Mouse (Mus musculus): ENCODE data around the gene Tmie. TPM values are rescaled to one million over a fixed set of nuclear protein-coding genes. Genes with fewer than 3 reads are reported as not detected.
A peak's percentile ranks its signal among the peaks of the same experiment; 100 is the strongest.

The Tmie gene
- polyA plus RNA-seq, 1 experiment from 2014 or later: 1.2 TPM

DNA sequence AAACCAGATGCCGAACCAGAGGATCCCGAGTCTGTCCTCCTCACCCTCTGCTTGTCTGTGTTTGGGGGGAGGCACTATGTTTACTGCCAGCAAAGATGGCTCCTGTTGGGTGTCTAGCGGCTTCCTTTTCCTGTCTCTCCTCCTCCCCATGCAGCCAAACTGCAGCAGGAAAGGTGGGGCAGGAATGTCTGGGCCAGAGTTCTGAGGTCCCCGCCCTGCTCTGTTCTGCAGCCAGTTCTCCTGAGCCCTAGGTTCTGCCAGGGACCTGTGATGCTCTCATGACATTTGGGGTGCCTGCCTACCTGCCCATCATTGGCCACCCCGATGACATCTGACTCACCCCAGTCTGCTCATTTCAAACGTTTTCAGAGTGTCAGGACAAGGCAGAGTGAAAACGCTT, 2.0 kb upstream of the Tmie start:
- ATAC-seq (ENCODE audit: low FRiP score): no peak
- no peak overlapping the region for H3K4me2 ChIP-seq
- peaks cover 64% of the 10 kb centered on the region for H3K27me3 ChIP-seq
- WGBS: 76% methylated on average over 7 of the region's 7 CpGs
- no peaks in the 10 kb centered on the region for H3K9me3 ChIP-seq
- no peak overlapping the region for H3K4me3 ChIP-seq
- H3K4me1 ChIP-seq (replicated peaks): peaks cover 20% of the 10 kb centered on the region
- no peaks in the 10 kb centered on the region for H3K36me3 ChIP-seq
- no peak overlapping the region for H3K27ac ChIP-seq
- H3K9ac ChIP-seq: no peak overlapping the region

- peaks cover 69% of the 10 kb centered on the region for H3K27me3 ChIP-seq
- no peaks in the 10 kb centered on the region for H3K9me3 ChIP-seq
- peak overlapping the region; percentile 89 for H3K4me2 ChIP-seq
Observed at GRCm38 (mm10) chr9:110880772-110881171, 859 bp upstream of the Tmie start.

GRCm38 (mm10) chr9:110879191-110879920, 557 bp downstream of the Tmie start, which contains the start of gene Als2cl:
Gene Als2cl, plus strand, starts transcription at chr9:110879870.
- Histone ChIP-seq H3K9ac (peak within 1 kb of the TSS; percentile 69), H3K4me1 (replicated peaks) (peaks cover 34% of the 10 kb centered on the region), H3K4me3 (peak within 1 kb of the TSS; percentile 52), H3K27me3 (peaks cover 65% of the 10 kb centered on the region), H3K27ac (no peak within 1 kb of the TSS), H3K36me3 (no peaks in the 10 kb centered on the region), H3K4me2 (peak within 1 kb of the TSS; percentile 89), H3K9me3 (no peaks in the 10 kb centered on the region)
- ATAC-seq (ENCODE audit: low FRiP score): no peak
- WGBS: 13% methylated on average over 12 of the region's 12 CpGs

More at GRCm38 (mm10) chr9:110880772-110881171, 859 bp upstream of the Tmie start:
- H3K4me3 ChIP-seq: peak overlapping the region; percentile 52
- WGBS: 74% methylated on average over 4 of the region's 4 CpGs
- ATAC-seq (ENCODE audit: low FRiP score): no peak
- peaks cover 20% of the 10 kb centered on the region for H3K4me1 ChIP-seq (replicated peaks)
- no peak overlapping the region for H3K9ac ChIP-seq
- H3K36me3 ChIP-seq: no peaks in the 10 kb centered on the region
- no peak overlapping the region for H3K27ac ChIP-seq

DNA sequence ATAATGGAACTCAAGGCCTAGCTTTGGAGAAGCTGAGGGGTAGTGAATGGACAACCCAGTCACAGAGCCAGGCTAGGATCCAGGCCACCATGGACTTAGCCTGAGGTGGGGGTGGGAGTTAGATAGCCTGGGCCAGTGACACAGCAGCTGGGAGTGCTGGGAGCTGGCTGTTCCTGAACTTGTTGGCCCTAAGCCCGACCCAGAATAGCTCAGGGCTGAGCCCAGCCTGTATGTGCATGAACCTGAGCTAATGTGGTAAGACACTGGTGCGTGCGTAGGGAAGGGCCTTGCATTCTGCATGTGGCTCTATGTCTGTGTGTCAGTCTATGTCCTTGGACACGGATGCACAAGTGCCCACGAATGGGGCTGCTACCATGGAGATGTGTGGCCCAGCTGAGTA, 2.0 kb downstream of the Tmie start:
- no peak overlapping the region for H3K4me2 ChIP-seq
- H3K27me3 ChIP-seq: peaks cover 75% of the 10 kb centered on the region
- 88% methylated on average over 5 of the region's 5 CpGs for WGBS
- H3K4me1 ChIP-seq (replicated peaks): peaks cover 44% of the 10 kb centered on the region
- no peak overlapping the region for H3K27ac ChIP-seq
- ATAC-seq (ENCODE audit: low FRiP score): no peak
- no peaks in the 10 kb centered on the region for H3K9me3 ChIP-seq
- no peak overlapping the region for H3K9ac ChIP-seq
- H3K36me3 ChIP-seq: no peaks in the 10 kb centered on the region
- no peak overlapping the region for H3K4me3 ChIP-seq

DNA sequence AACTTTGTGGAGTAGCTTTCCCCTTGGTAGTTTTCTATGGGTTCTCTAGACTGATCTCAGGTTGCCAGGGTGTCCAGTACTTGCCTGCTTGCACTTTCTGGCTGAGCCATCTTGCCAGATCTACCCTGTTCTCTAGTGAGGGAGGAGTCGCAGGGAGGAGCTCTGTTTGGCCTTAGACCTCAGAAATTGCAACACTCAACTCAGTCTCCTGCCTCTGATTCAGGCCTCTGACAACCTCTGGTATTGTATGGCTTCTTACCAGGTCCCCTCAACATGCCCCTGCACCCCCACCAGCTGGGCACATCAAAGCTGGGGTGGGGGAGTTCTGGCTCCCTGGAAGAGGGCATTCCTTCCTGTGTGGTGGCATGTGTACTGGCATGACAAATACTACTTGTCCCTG, 2.6 kb downstream of the Tmie start:
- Histone ChIP-seq H3K27ac (no peak overlapping the region), H3K4me2 (no peak overlapping the region), H3K36me3 (no peaks in the 10 kb centered on the region), H3K4me3 (no peak overlapping the region), H3K4me1 (replicated peaks) (peaks cover 44% of the 10 kb centered on the region), H3K27me3 (peaks cover 77% of the 10 kb centered on the region), H3K9me3 (no peaks in the 10 kb centered on the region), H3K9ac (no peak overlapping the region)
- WGBS: 95% methylated on average over 1 of the region's 1 CpGs
- ATAC-seq (ENCODE audit: low FRiP score): no peak

DNA sequence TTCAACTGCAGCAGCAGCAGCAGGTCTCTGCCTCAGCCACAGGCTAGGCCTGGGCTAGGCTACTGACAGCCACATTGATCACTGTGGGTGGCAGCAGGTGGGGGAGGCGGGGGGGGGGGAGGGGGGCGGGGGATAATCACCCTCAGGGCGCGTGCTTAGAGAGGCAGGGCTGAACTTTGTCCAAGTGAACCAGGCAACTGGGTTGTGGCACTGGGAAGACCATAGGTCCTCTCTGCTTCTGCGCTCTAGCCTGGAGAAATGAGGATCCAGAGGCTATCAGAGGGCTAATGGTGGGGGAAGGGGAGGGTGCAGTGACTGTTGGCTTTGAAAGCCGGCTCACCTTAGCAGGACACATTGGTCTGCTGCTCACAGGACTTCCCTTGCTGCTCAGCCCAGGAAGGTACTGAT, 4.6 kb downstream of the Tmie start:
- Histone ChIP-seq H3K36me3 (no peaks in the 10 kb centered on the region), H3K27ac (peak overlapping the region; percentile 66), H3K9ac (0 out of 2 replicates have a peak overlapping the region, but pooled peaks have one; percentile 2), H3K9me3 (no peaks in the 10 kb centered on the region), H3K4me2 (no peak overlapping the region), H3K27me3 (peaks cover 66% of the 10 kb centered on the region), H3K4me3 (no peak overlapping the region), H3K4me1 (replicated peaks) (peaks cover 37% of the 10 kb centered on the region)
- ATAC-seq (ENCODE audit: low FRiP score): peak; percentile 23
- 18% methylated on average over 4 of the region's 6 CpGs for WGBS

GRCm38 (mm10) chr9:110874660-110875191, 5.2 kb downstream of the Tmie start:
- H3K27ac ChIP-seq: peak overlapping the region; percentile 66
- H3K36me3 ChIP-seq: no peaks in the 10 kb centered on the region
- 0 out of 2 replicates have a peak overlapping the region, but pooled peaks have one; percentile 2 for H3K9ac ChIP-seq
- H3K9me3 ChIP-seq: no peaks in the 10 kb centered on the region
- whole genome bisulfite sequencing: 8% methylated on average over 3 of the region's 3 CpGs
- H3K4me3 ChIP-seq: no peak overlapping the region
- peak; percentile 59 for ATAC-seq (ENCODE audit: low FRiP score)
- H3K4me1 ChIP-seq (replicated peaks): peaks cover 32% of the 10 kb centered on the region
- H3K4me2 ChIP-seq: peak overlapping the region; percentile 60; the same call in 1 of the 2 replicates
- H3K27me3 ChIP-seq: peaks cover 61% of the 10 kb centered on the region

- Histone ChIP-seq H3K27ac (peak overlapping the region; percentile 66), H3K4me1 (replicated peaks) (peaks cover 24% of the 10 kb centered on the region), H3K9me3 (no peaks in the 10 kb centered on the region), H3K36me3 (no peaks in the 10 kb centered on the region), H3K4me3 (peak overlapping the region; percentile 38), H3K9ac (peak overlapping the region; percentile 71), H3K27me3 (peaks cover 53% of the 10 kb centered on the region), H3K4me2 (peak overlapping the region; percentile 60)
- WGBS: 6% methylated on average over 40 of the region's 40 CpGs
- peak; percentile 70 for ATAC-seq (ENCODE audit: low FRiP score)
Observed at GRCm38 (mm10) chr9:110873681-110874659, 5.9 kb downstream of the Tmie start.

GRCm38 (mm10) chr9:110871030-110871429, 8.9 kb downstream of the Tmie start:
- ATAC-seq (ENCODE audit: low FRiP score): no peak
- H3K4me2 ChIP-seq: no peak overlapping the region
- 23% methylated on average over 7 of the region's 7 CpGs for WGBS
- no peak overlapping the region for H3K27ac ChIP-seq
- H3K9ac ChIP-seq: no peak overlapping the region
- peaks cover 24% of the 10 kb centered on the region for H3K4me1 ChIP-seq (replicated peaks)
- no peaks in the 10 kb centered on the region for H3K36me3 ChIP-seq
- H3K27me3 ChIP-seq: peaks cover 28% of the 10 kb centered on the region
- no peak overlapping the region for H3K4me3 ChIP-seq
- no peaks in the 10 kb centered on the region for H3K9me3 ChIP-seq

GRCm38 (mm10) chr9:110858967-110859596, 20.8 kb downstream of the Tmie start:
- ATAC-seq (ENCODE audit: low FRiP score): no peak
- 86% methylated on average over 5 of the region's 5 CpGs for WGBS
- no peak overlapping the region for H3K9ac ChIP-seq
- H3K36me3 ChIP-seq: no peaks in the 10 kb centered on the region
- H3K27ac ChIP-seq: no peak overlapping the region
- peaks cover 7% of the 10 kb centered on the region for H3K4me1 ChIP-seq (replicated peaks)
- H3K9me3 ChIP-seq: no peaks in the 10 kb centered on the region
- H3K27me3 ChIP-seq: peaks cover 30% of the 10 kb centered on the region
- no peak overlapping the region for H3K4me2 ChIP-seq
- no peak overlapping the region for H3K4me3 ChIP-seq

- no peak for ATAC-seq (ENCODE audit: low FRiP score)
Observed at GRCm38 (mm10) chr9:110858523-110858922, 21.4 kb downstream of the Tmie start.

More at GRCm38 (mm10) chr9:110858523-110858922, 21.4 kb downstream of the Tmie start:
- WGBS: 58% methylated on average over 5 of the region's 5 CpGs
- H3K4me3 ChIP-seq: no peak overlapping the region
- peaks cover 7% of the 10 kb centered on the region for H3K4me1 ChIP-seq (replicated peaks)
- H3K9ac ChIP-seq: no peak overlapping the region
- no peaks in the 10 kb centered on the region for H3K36me3 ChIP-seq
- H3K4me2 ChIP-seq: no peak overlapping the region
- no peaks in the 10 kb centered on the region for H3K9me3 ChIP-seq
- peaks cover 30% of the 10 kb centered on the region for H3K27me3 ChIP-seq
- H3K27ac ChIP-seq: no peak overlapping the region

All from hindbrain, embryonic 13.5 days (tissue).